Mouse (Mus musculus) stomach, embryonic 16.5 days (tissue): ENCODE results near the gene Adgre5. TPM values are rescaled to one million over a fixed set of nuclear protein-coding genes. Genes with fewer than 3 reads are reported as not detected.
A peak's percentile ranks its signal among the peaks of the same experiment; 100 is the strongest.

Experiments used
- ATAC-seq: fragments of 200-750 bp; cut with Nextera tagmentation; 2 replicates; pipeline ENCODE4 v1.8.0; 2017; ENCODE audit warnings: moderate number of reproducible peaks, moderate TSS enrichment; ENCODE audit not compliant: insufficient read depth, low FRiP score
- H3K27ac ChIP-seq: fragments of 300-500 bp; sonication (generic); 2 replicates; pipeline ENCODE4 v1.5.1; 2014; ENCODE audit warnings: low read length
- H3K27me3 ChIP-seq: fragments of 300-500 bp; sonication (generic); 2 replicates; pipeline ENCODE4 v1.6.1; 2014; ENCODE audit warnings: low read length, control low read depth, mixed read lengths; ENCODE audit not compliant: control insufficient read depth, insufficient read depth
- H3K36me3 ChIP-seq: fragments of 300-500 bp; sonication (generic); 2 replicates; pipeline ENCODE4 v1.6.1; 2014; ENCODE audit warnings: low read length; ENCODE audit not compliant: control insufficient read depth, insufficient read depth
- H3K4me1 ChIP-seq: fragments of 300-500 bp; sonication (generic); 2 replicates; pipeline ENCODE4 v1.6.1; 2014; ENCODE audit warnings: low read length, control low read depth, mixed read lengths; ENCODE audit not compliant: control insufficient read depth, insufficient read depth
- H3K4me2 ChIP-seq: fragments of 300-500 bp; sonication (generic); 2 replicates; pipeline ENCODE4 v1.6.1; 2014; ENCODE audit warnings: low read depth, low read length, mixed read lengths
- H3K4me3 ChIP-seq: fragments of 300-500 bp; sonication (generic); replicated peaks from 2 replicates; pipeline ENCODE4 v1.5.1; 2014; ENCODE audit warnings: mild to moderate bottlenecking, low read length
- H3K9ac ChIP-seq: fragments of 300-500 bp; sonication (generic); 2 replicates; pipeline ENCODE4 v1.6.1; 2014; ENCODE audit warnings: low read length
- H3K9me3 ChIP-seq: fragments of 300-500 bp; sonication (generic); replicated peaks from 2 replicates; pipeline ENCODE4 v1.6.1; 2016; ENCODE audit warnings: low read length, control low read depth; ENCODE audit not compliant: control insufficient read depth
- WGBS: fragments of 180-500 bp; shearing (Covaris S2); extraction: QIAGEN DNeasy Blood & Tissue Kit; methylation state at CpG from one replicate; pipeline ENCODE4 v1.1.7; 2014; 5-methylcytosine and 5-hydroxymethylcytosine counted together
- polyA plus RNA-seq: library from polyadenylated mRNA; unstranded; fragments of >200 nt; fragmentation: Nextera tagmentation; extraction: Ambion mirVana; gene quantifications from 2 replicates; pipeline ENCODE4 v1.2.1, GENCODE M21; 2015

Gene Adgre5
- 40.5 and 45.6 TPM in 2 replicates for polyA plus RNA-seq

- Histone ChIP-seq H3K4me2 (peak within 1 kb of the TSS; percentile 92), H3K4me3 (peak within 1 kb of the TSS; percentile 58), H3K9me3 (0 out of 2 replicates have a peak, but pooled peaks cover 5% of the 10 kb centered on the region), H3K27ac (peak within 1 kb of the TSS; percentile 88), H3K27me3 (no peaks in the 10 kb centered on the region), H3K9ac (peak within 1 kb of the TSS; percentile 78), H3K36me3 (no peaks in the 10 kb centered on the region), H3K4me1 (peaks cover 32% of the 10 kb centered on the region)
- peak; percentile 69 for ATAC-seq
- WGBS: 2% methylated on average over 46 of the region's 56 CpGs
Observed at GRCm38 (mm10) chr8:83740976-83741741, at the start of gene Adgre5. Adgre5 (minus strand) TSS chr8:83741326.

GRCm38 (mm10) chr8:83789826-83790225 is 48.7 kb upstream of the Adgre5 start:
- ATAC-seq: no peak
- no peak overlapping the region for H3K4me2 ChIP-seq
- H3K9ac ChIP-seq: no peak overlapping the region
- H3K27me3 ChIP-seq: no peaks in the 10 kb centered on the region
- peaks cover 3% of the 10 kb centered on the region; the same call in 1 of the 2 replicates for H3K4me1 ChIP-seq
- no peak overlapping the region for H3K27ac ChIP-seq
- no peak overlapping the region for H3K4me3 ChIP-seq
- no peaks in the 10 kb centered on the region for H3K9me3 ChIP-seq
- no peaks in the 10 kb centered on the region for H3K36me3 ChIP-seq
- WGBS: 73% methylated on average over 4 of the region's 4 CpGs

DNA sequence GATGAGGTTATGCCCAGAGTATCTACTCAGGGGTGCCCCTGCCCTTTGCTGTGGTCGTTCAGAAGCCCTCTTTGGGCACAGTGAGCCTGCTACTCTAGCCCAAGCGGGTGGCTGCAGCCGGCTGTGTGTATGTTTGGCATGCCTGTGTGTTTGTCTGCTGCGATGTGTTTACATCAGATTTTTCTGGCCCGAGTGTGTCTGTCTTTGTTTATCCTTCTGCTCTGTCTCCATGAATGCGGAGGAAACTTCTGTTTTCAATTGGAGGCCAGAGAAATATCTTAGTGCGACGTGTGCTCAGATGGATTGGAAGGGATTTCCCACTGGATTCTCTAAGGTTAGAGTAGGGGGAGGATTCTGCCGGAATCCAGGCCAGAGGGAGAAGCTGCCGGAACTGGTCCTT is 43.9 kb upstream of the Adgre5 start:
- Histone ChIP-seq H3K9me3 (no peaks in the 10 kb centered on the region), H3K4me3 (no peak overlapping the region), H3K9ac (peak overlapping the region; percentile 17; the same call in 1 of the 2 replicates), H3K4me2 (no peak overlapping the region), H3K36me3 (no peaks in the 10 kb centered on the region), H3K4me1 (peaks cover 3% of the 10 kb centered on the region), H3K27ac (peak overlapping the region; percentile 71; the same call in 1 of the 2 replicates), H3K27me3 (no peaks in the 10 kb centered on the region)
- 45% methylated on average over 10 of the region's 10 CpGs for WGBS
- peak; percentile 18; the same call in 1 of the 2 replicates for ATAC-seq

GRCm38 (mm10) chr8:83782832-83783558 is 41.9 kb upstream of the Adgre5 start:
- peak overlapping the region; percentile 31; the same call in 1 of the 2 replicates for H3K9ac ChIP-seq
- H3K27me3 ChIP-seq: no peaks in the 10 kb centered on the region
- no peaks in the 10 kb centered on the region for H3K36me3 ChIP-seq
- ATAC-seq: peak; percentile 72; the same call in 1 of the 2 replicates
- peaks cover 3% of the 10 kb centered on the region for H3K4me1 ChIP-seq
- 17% methylated on average over 28 of the region's 28 CpGs for WGBS
- H3K4me3 ChIP-seq: no peak overlapping the region
- no peak overlapping the region for H3K27ac ChIP-seq
- H3K9me3 ChIP-seq: no peaks in the 10 kb centered on the region
- H3K4me2 ChIP-seq: peak overlapping the region; percentile 33

DNA sequence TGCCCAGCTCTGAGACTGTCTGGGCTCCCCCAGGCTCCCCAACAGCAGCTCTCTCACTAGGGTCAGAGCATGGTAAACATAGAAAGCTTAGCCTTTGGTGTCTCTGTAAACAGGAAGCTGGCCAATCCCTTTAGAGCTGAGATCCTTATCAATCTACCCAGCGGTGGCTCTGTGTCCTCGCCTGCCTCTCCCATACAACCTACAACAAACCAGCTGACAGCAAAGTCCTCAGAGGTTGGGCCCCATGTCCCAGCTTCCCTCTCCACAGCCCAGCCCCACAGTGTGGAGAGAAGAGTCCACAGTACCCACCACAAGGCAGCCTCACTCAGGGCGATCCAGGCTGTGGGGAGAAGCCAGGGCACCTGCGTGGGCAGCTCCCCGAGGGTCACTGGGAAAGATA is 38.5 kb upstream of the Adgre5 start:
- Histone ChIP-seq H3K27ac (no peak overlapping the region), H3K4me3 (no peak overlapping the region), H3K4me2 (no peak overlapping the region), H3K27me3 (no peaks in the 10 kb centered on the region), H3K9me3 (no peaks in the 10 kb centered on the region), H3K4me1 (no peaks in the 10 kb centered on the region; the same call in none of the 2 replicates), H3K36me3 (no peaks in the 10 kb centered on the region), H3K9ac (no peak overlapping the region)
- WGBS: 41% methylated on average over 5 of the region's 5 CpGs
- no peak for ATAC-seq

DNA sequence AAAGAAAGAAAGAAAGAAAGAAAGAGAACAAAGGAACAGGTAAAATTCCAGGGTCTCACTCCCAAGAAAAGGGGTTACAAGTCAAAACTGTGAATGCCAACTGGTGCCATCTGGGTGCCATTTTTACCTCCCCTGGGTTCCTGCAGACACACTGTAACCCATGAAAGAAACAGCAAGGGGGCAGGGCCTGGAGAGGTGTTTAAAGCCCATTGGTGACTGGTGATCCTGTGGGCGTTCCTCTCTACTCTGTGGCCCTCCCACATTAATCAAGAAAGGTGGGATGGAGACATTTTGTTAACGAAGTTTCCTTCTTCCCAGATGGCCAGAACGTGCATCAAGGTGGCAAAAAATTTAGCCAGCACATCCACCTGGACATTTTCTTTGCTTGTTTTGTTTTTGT is 36.9 kb upstream of the Adgre5 start:
- ATAC-seq: no peak
- Histone ChIP-seq H3K4me2 (no peak overlapping the region), H3K4me1 (peaks cover 6% of the 10 kb centered on the region), H3K9ac (no peak overlapping the region), H3K36me3 (no peaks in the 10 kb centered on the region), H3K4me3 (no peak overlapping the region), H3K27ac (no peak overlapping the region), H3K27me3 (no peaks in the 10 kb centered on the region), H3K9me3 (no peaks in the 10 kb centered on the region)
- WGBS: 69% methylated on average over 3 of the region's 3 CpGs

- no peak for ATAC-seq
- no peak overlapping the region for H3K4me2 ChIP-seq
- no peak overlapping the region for H3K9ac ChIP-seq
- no peaks in the 10 kb centered on the region for H3K9me3 ChIP-seq
- H3K4me1 ChIP-seq: peaks cover 12% of the 10 kb centered on the region
- H3K4me3 ChIP-seq: no peak overlapping the region
- 30% methylated on average over 4 of the region's 4 CpGs for WGBS
- no peaks in the 10 kb centered on the region for H3K36me3 ChIP-seq
- no peaks in the 10 kb centered on the region for H3K27me3 ChIP-seq
- 0 out of 2 replicates have a peak overlapping the region, but pooled peaks have one; percentile 17 for H3K27ac ChIP-seq
Observed at GRCm38 (mm10) chr8:83776632-83777031, 35.5 kb upstream of the Adgre5 start.

DNA sequence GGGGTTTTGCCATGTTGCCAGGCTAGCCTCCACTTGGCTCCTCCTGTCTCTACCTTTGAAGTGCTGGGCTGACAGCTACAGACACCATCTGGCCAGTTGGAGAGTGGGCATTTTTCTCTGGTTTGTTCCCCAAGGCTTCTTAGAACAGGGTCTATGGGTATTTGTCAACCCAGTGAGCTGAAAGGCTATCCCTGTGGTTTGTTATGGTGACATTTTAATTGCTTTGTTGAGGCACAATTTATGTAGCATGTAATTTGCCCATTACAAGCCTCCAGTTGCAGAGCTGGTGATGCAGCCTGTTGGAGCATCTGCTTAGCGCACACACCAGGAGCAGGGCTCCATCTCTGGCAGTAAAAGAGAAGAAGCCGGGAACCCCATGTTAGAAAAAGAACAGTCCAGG is 33.1 kb upstream of the Adgre5 start:
- H3K27me3 ChIP-seq: no peaks in the 10 kb centered on the region
- H3K4me1 ChIP-seq: peaks cover 21% of the 10 kb centered on the region
- H3K27ac ChIP-seq: no peak overlapping the region
- no peak overlapping the region for H3K4me2 ChIP-seq
- WGBS: 92% methylated on average over 2 of the region's 2 CpGs
- no peaks in the 10 kb centered on the region for H3K36me3 ChIP-seq
- H3K9me3 ChIP-seq: no peaks in the 10 kb centered on the region
- H3K4me3 ChIP-seq: no peak overlapping the region
- no peak overlapping the region for H3K9ac ChIP-seq
- ATAC-seq: no peak

DNA sequence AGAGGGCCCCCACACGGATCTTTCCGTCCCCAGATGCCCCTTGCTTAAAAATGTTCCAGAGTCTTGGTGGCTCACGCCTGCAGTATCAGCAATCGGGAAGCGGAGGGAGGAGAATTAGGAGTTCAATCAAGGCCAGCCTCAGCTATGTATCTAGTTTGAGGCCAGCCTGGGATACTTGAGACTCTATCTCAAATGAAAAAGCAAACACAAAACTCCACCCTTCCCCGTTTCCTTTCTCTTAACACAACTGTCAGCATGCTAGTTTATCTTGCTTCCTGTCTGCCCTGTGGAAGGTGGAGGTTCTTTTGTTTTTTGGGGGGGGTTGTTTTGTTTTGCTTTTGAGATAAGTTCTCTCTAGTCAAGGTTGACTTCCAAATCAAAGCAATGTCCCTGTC is 32.3 kb upstream of the Adgre5 start:
- H3K27me3 ChIP-seq: no peaks in the 10 kb centered on the region
- peak overlapping the region; percentile 76 for H3K4me2 ChIP-seq
- peak overlapping the region; percentile 54 for H3K9ac ChIP-seq
- peak overlapping the region; percentile 48 for H3K4me3 ChIP-seq
- H3K27ac ChIP-seq: peak overlapping the region; percentile 60
- no peaks in the 10 kb centered on the region for H3K36me3 ChIP-seq
- 33% methylated on average over 6 of the region's 6 CpGs for WGBS
- H3K9me3 ChIP-seq: no peaks in the 10 kb centered on the region
- ATAC-seq: no peak
- peaks cover 23% of the 10 kb centered on the region for H3K4me1 ChIP-seq
